In genomic region chr4:10918402-10918801, GRCm38 (mm10) we compare ENCODE assay signal across 15 mouse cellular contexts. TPM values are rescaled to one million over a fixed set of nuclear protein-coding genes. Genes with fewer than 3 reads are reported as not detected.
A peak's percentile ranks its signal among the peaks of the same experiment; 100 is the strongest.
DNase-seq lines count a peak whose midpoint lies in the region; ATAC-seq and TF ChIP-seq lines count a peak whose summit lies in the region.
"Had no signal": no experiment of that assay in that cellular context is flagged by ENCODE, and none has a peak within 500 bp of the region (broad histone marks: within the 10 kb centered on the region; RNA-seq: fewer than 3 reads in every experiment).

No protein-coding gene starts in this region.

- no peak for TF ChIP-seq CTCF in liver, postnatal 0 days (IDR thresholded peaks at IDR 0.05; ENCODE audit: low read depth)

- no peak for ATAC-seq in liver, postnatal 0 days
- ATAC-seq in inflammation-experienced regulatory T-cells, adult 6 months: no peak
- ATAC-seq: hindbrain, embryonic 16.5 days had no signal

- no peak for TF ChIP-seq EP300 in liver, postnatal 0 days (IDR thresholded peaks at IDR 0.05; ENCODE audit: low read depth)

- no peaks in the 10 kb centered on the region for H3K36me3 ChIP-seq in heart, embryonic 10.5 days
- H3K36me3 ChIP-seq in liver, postnatal 0 days (replicated peaks; ENCODE audit: insufficient read depth, low read length): no peaks in the 10 kb centered on the region
- H3K36me3 ChIP-seq: kidney, embryonic 15.5 days; midbrain, embryonic 10.5 days; neural tube, embryonic 13.5 days had no signal

- H3K4me1 ChIP-seq in heart, embryonic 10.5 days: peaks cover 16% of the 10 kb centered on the region
- H3K4me1 ChIP-seq in liver, postnatal 0 days (ENCODE audit: insufficient read depth): peaks cover 40% of the 10 kb centered on the region
- H3K4me1 ChIP-seq: kidney, embryonic 15.5 days; midbrain, embryonic 10.5 days had no signal

- DNase-seq in heart, embryonic 10.5 days (ENCODE audit: low spot score): peak; percentile 68
- DNase-seq in heart, postnatal 4 days: no peak
- peak; percentile 53 for DNase-seq in thymus, postnatal 4 days
- DNase-seq in thymus, postnatal 14 days: no peak
- DNase-seq in liver, postnatal 0 days: no peak
- no peak for DNase-seq in adrenal gland, adult 8-10 months
- DNase-seq in ovary, postnatal 14 days (ENCODE audit: low spot score): no peak
- DNase-seq: cerebellum, adult 2 months; gastrocnemius, postnatal 25 days had no signal

- no peaks in the 10 kb centered on the region for H3K9me3 ChIP-seq in heart, embryonic 10.5 days
- H3K9me3 ChIP-seq in liver, postnatal 0 days (ENCODE audit: low read length): no peaks in the 10 kb centered on the region
- H3K9me3 ChIP-seq: kidney, embryonic 15.5 days; midbrain, embryonic 10.5 days; neural tube, embryonic 13.5 days had no signal

- no peak overlapping the region for H3K9ac ChIP-seq in liver, postnatal 0 days (replicated peaks)
- H3K9ac ChIP-seq: kidney, embryonic 15.5 days; neural tube, embryonic 13.5 days had no signal

- 68% methylated on average over 8 of the region's 8 CpGs for WGBS in heart, embryonic 10.5 days
- WGBS in liver, postnatal 0 days (ENCODE audit: insufficient replicate concordance): 45% methylated on average over 8 of the region's 8 CpGs

- no peak overlapping the region for H3K4me2 ChIP-seq in liver, postnatal 0 days (ENCODE audit: low read depth, low read length)
- H3K4me2 ChIP-seq: kidney, embryonic 15.5 days; neural tube, embryonic 13.5 days had no signal

- 0 out of 2 replicates have a peak overlapping the region, but pooled peaks have one; percentile 60 for H3K27ac ChIP-seq in heart, embryonic 10.5 days
- H3K27ac ChIP-seq in liver, postnatal 0 days (ENCODE audit: low read depth): peak overlapping the region; percentile 66
- H3K27ac ChIP-seq: kidney, embryonic 15.5 days; midbrain, embryonic 10.5 days; neural tube, embryonic 13.5 days; stomach, postnatal 0 days had no signal

- no peak overlapping the region for H3K4me3 ChIP-seq in heart, embryonic 10.5 days
- no peak overlapping the region for H3K4me3 ChIP-seq in liver, postnatal 0 days (ENCODE audit: low read depth, low read length)
- H3K4me3 ChIP-seq: kidney, embryonic 15.5 days; midbrain, embryonic 10.5 days; neural tube, embryonic 13.5 days had no signal

- H3K27me3 ChIP-seq in heart, embryonic 10.5 days (ENCODE audit: insufficient read depth, poor library complexity, severe bottlenecking): no peaks in the 10 kb centered on the region
- H3K27me3 ChIP-seq in liver, postnatal 0 days (ENCODE audit: insufficient read depth, low read length): no peaks in the 10 kb centered on the region
- H3K27me3 ChIP-seq: kidney, embryonic 15.5 days; neural tube, embryonic 13.5 days had no signal

RNA-seq across cellular contexts. Expression of gene 2610301B20Rik, which starts 44.1 kb away (rescaled TPM):
- 22.9 and 23.8 TPM in 2 replicates for polyA plus RNA-seq in heart, embryonic 10.5 days (2016; fragmentation: Nextera tagmentation; extraction: Ambion mirVana)
- total RNA-seq in heart, postnatal 4 days (2021): 1 to 10 TPM; 9.2 to 9.8 TPM
- polyA plus RNA-seq in liver, postnatal 0 days (2015; fragmentation: Nextera tagmentation; extraction: Ambion mirVana): 5.9 and 6.1 TPM in 2 replicates
- polyA plus RNA-seq in inflammation-experienced regulatory T-cells, adult 6 months (2017; shearing (Covaris generic)): 10 to 100 TPM in 2 of 3 experiments, 1 to 10 TPM in 1; 9.1 to 12.0 (median 11.0) TPM
- 10 to 100 TPM; 22.0 to 33.7 (median 27.6) TPM for total RNA-seq in adrenal gland, adult 8-10 months (2022)

Comparison
In these comparisons a context has a peak if more than half of its experiments do, and no peak if none do; other contexts are left out.
1. DNase-seq: peak in heart, embryonic 10.5 days (single experiment) and thymus, postnatal 4 days (single experiment); none in heart, postnatal 4 days (single experiment), thymus, postnatal 14 days (single experiment), liver, postnatal 0 days (single experiment), adrenal gland, adult 8-10 months (single experiment) and ovary, postnatal 14 days (single experiment).